Mouse (Mus musculus): ENCODE measurements at regions not wholly inside any gene's neighbourhood (a gene's known extent, or its start where the extent isn't known, plus 50 kb on each side); places are given as distances from the start of the nearest gene placed in this dataset.

DNA sequence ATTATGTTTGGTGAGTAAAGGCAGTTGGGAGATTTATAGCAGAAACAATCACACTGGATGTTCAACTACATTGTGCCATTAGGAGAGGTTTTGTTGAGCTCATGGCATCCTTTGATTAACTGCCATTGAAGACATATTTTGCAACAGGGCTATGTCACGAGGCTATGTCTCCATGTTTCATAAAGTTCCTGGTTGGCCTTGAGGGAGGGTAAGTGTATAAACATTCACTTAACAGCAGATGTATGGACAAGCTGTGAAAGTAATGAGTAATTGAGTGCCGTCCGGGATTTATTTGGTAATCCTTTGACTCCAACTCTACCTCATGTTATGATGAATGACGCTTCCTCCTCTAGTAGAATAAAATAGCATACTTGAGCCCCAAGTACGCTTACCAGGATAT is 225.0 kb downstream of the Pcdh10 start:
- Histone ChIP-seq H3K27me3 (replicated peaks; ENCODE audit: control insufficient read depth, insufficient read depth, low read length) (no peaks in the 10 kb centered on the region), H3K9me3 (ENCODE audit: control insufficient read depth) (no peaks in the 10 kb centered on the region), H3K36me3 (ENCODE audit: control insufficient read depth, insufficient read depth) (no peaks in the 10 kb centered on the region), H3K27ac (ENCODE audit: low read depth, low read length) (no peak overlapping the region), H3K4me1 (replicated peaks; ENCODE audit: control insufficient read depth, insufficient read depth, low read length) (no peaks in the 10 kb centered on the region), H3K4me3 (ENCODE audit: low read depth, low read length) (no peak overlapping the region), H3K4me2 (replicated peaks; ENCODE audit: low read depth) (no peak overlapping the region), H3K9ac (ENCODE audit: low read depth, low read length) (no peak overlapping the region)
- no peak for TF ChIP-seq CTCF (IDR thresholded peaks at IDR 0.05; ENCODE audit: low read depth)
- WGBS, result 75% methylated on average over 5 of the region's 5 CpGs
- ATAC-seq, result no peak

DNA sequence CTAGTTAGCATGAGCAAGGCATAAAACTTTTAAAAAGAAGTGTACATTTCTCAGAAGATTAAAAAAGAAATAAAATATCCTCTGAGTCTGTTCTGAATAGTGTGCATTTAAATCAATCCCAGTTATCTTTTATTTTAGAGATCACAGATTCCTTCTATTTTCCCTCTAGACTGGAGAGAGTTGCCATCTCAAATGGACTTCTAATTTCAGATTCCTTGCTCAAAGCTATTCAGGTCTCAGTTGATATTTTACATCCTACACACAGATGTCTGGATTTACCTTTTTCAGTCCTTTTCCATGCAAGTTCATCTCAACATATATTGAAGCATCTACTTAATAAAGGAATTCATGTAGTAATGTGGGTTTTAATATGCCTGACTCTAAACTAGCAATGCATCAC is 242.5 kb downstream of the Pcdh10 start:
- Histone ChIP-seq H3K9me3 (ENCODE audit: control insufficient read depth) (no peaks in the 10 kb centered on the region), H3K27ac (ENCODE audit: low read depth, low read length) (no peak overlapping the region), H3K4me3 (ENCODE audit: low read depth, low read length) (no peak overlapping the region), H3K4me1 (replicated peaks; ENCODE audit: control insufficient read depth, insufficient read depth, low read length) (no peaks in the 10 kb centered on the region), H3K27me3 (replicated peaks; ENCODE audit: control insufficient read depth, insufficient read depth, low read length) (no peaks in the 10 kb centered on the region), H3K4me2 (replicated peaks; ENCODE audit: low read depth) (no peak overlapping the region), H3K9ac (ENCODE audit: low read depth, low read length) (no peak overlapping the region), H3K36me3 (ENCODE audit: control insufficient read depth, insufficient read depth) (no peaks in the 10 kb centered on the region)
- no peak for ATAC-seq
- TF ChIP-seq CTCF (IDR thresholded peaks at IDR 0.05; ENCODE audit: low read depth), result no peak

DNA sequence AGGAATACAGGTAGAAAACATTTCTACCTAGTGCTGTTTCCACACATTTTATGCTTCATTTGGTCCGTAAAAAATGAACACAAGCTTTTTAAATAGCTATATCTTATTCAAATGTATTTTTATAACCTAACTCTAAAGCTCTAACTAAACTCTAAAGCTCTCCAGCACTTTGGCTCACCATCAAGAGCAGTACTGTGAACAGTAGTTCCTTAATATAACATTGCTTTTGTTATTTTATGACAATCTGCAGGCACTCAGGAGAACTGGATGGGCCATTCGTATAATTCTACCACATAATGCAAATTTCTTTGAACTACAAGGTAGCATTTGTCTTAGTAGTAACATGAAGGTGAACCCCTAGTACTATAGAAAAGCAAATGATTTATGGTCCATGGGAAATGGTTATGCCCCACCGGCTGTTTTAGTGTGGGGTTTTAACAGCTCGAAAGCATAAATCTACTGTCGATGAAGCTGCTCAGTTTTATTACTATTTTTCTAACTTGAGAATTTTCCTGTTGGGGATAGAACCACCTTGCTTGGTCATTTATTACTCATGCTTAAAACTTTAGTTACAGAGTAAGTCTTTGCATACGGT is 267.8 kb downstream of the Pcdh10 start:
- Histone ChIP-seq H3K4me3 (ENCODE audit: low read depth, low read length) (no peak overlapping the region), H3K9ac (ENCODE audit: low read depth, low read length) (no peak overlapping the region), H3K4me2 (replicated peaks; ENCODE audit: low read depth) (no peak overlapping the region), H3K27ac (ENCODE audit: low read depth, low read length) (no peak overlapping the region), H3K9me3 (ENCODE audit: control insufficient read depth) (no peaks in the 10 kb centered on the region), H3K27me3 (replicated peaks; ENCODE audit: control insufficient read depth, insufficient read depth, low read length) (no peaks in the 10 kb centered on the region), H3K4me1 (replicated peaks; ENCODE audit: control insufficient read depth, insufficient read depth, low read length) (no peaks in the 10 kb centered on the region), H3K36me3 (ENCODE audit: control insufficient read depth, insufficient read depth) (no peaks in the 10 kb centered on the region)
- TF ChIP-seq CTCF (IDR thresholded peaks at IDR 0.05; ENCODE audit: low read depth), result no peak
- ATAC-seq, result no peak
- WGBS, result 79% methylated on average over 6 of the region's 6 CpGs

DNA sequence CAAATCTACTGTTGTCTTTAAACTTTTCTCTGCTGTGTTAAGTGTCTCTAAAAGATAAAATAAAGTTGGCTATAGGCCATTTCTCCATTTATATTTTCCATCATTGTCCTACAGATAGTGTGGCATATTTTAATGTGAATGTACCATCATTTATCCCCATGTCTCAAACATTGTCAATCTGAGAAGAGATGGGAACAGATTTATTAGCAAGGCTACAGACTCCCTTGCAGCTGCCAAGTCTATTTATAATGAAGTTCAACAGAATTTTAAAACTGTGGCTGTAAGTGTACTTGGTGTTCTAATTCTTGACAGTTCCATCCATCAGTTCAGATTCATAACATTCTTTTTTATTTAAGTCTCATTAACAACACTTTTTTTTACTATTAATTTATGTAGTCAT is 271.2 kb downstream of the Pcdh10 start:
- H3K4me1 ChIP-seq (replicated peaks; ENCODE audit: control insufficient read depth, insufficient read depth, low read length), result no peaks in the 10 kb centered on the region
- no peaks in the 10 kb centered on the region for H3K27me3 ChIP-seq (replicated peaks; ENCODE audit: control insufficient read depth, insufficient read depth, low read length)
- H3K27ac ChIP-seq (ENCODE audit: low read depth, low read length), result no peak overlapping the region
- no peak for ATAC-seq
- no peak for TF ChIP-seq CTCF (IDR thresholded peaks at IDR 0.05; ENCODE audit: low read depth)
- H3K4me2 ChIP-seq (replicated peaks; ENCODE audit: low read depth), result no peak overlapping the region
- H3K4me3 ChIP-seq (ENCODE audit: low read depth, low read length), result no peak overlapping the region
- no peak overlapping the region for H3K9ac ChIP-seq (ENCODE audit: low read depth, low read length)
- no peaks in the 10 kb centered on the region for H3K36me3 ChIP-seq (ENCODE audit: control insufficient read depth, insufficient read depth)
- no peaks in the 10 kb centered on the region for H3K9me3 ChIP-seq (ENCODE audit: control insufficient read depth)

DNA sequence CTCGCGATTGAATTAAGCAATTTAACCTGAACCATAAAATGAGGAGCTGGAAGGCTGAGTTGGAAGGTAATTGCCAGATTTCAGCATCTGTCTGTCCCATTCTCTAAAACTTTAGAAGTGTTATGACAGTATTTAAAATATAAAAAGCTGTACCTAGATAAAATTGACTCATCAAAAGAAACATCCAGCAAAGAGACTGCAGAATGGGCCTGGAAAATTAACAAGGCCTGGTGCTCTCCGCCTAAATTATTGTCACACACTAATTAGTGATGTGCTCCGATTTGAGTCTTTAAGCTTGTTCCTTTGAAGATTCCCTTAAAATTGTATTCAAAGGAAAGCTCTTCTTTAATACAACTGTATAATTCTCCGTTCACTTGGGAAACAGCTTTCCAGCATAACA is 278.8 kb downstream of the Pcdh10 start:
- no peaks in the 10 kb centered on the region for H3K4me1 ChIP-seq (replicated peaks; ENCODE audit: control insufficient read depth, insufficient read depth, low read length)

DNA sequence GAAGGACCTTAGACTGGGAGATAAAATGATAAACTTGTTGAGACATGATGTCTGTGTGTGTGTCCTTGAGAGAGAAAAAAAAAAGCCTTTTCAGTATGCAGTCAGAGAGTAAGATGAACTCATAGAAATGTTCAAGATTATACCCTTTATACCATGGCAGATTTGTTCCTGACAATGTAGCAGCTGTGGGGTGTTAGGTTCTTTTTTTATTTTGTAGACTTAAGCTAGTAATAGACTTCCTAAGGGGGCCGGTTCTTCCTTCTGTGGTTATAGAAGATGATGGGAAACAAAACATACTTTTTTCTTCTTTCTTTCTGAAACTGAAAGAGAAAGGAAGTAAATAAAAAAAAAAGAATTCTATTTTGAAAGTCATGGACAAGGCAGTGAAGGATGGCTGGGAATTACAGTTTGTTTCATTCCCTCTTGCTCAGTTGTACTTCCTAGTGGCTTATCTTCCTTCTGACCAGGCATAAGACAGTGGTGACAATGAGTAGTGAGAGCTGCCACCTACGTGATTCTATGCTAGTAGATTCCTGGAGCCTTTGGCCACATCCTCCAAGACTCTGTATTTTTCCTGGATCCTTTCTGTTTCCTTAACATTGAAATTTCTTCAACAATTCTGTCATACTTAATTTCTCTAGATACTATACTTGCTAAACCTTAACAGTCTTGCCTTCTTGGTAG is 280.0 kb downstream of the Pcdh10 start:
- 76% methylated on average over 2 of the region's 2 CpGs for WGBS
- Histone ChIP-seq H3K4me1 (replicated peaks; ENCODE audit: control insufficient read depth, insufficient read depth, low read length) (no peaks in the 10 kb centered on the region), H3K36me3 (ENCODE audit: control insufficient read depth, insufficient read depth) (no peaks in the 10 kb centered on the region), H3K4me3 (ENCODE audit: low read depth, low read length) (no peak overlapping the region), H3K9me3 (ENCODE audit: control insufficient read depth) (no peaks in the 10 kb centered on the region), H3K4me2 (replicated peaks; ENCODE audit: low read depth) (no peak overlapping the region), H3K9ac (ENCODE audit: low read depth, low read length) (no peak overlapping the region), H3K27me3 (replicated peaks; ENCODE audit: control insufficient read depth, insufficient read depth, low read length) (no peaks in the 10 kb centered on the region), H3K27ac (ENCODE audit: low read depth, low read length) (no peak overlapping the region)
- TF ChIP-seq CTCF (IDR thresholded peaks at IDR 0.05; ENCODE audit: low read depth), result no peak
- ATAC-seq, result no peak

More for the DNA sequence above, 278.8 kb downstream of the Pcdh10 start:
- WGBS, result 91% methylated on average over 5 of the region's 5 CpGs
- no peaks in the 10 kb centered on the region for H3K27me3 ChIP-seq (replicated peaks; ENCODE audit: control insufficient read depth, insufficient read depth, low read length)
- no peak overlapping the region for H3K9ac ChIP-seq (ENCODE audit: low read depth, low read length)
- H3K4me3 ChIP-seq (ENCODE audit: low read depth, low read length), result no peak overlapping the region
- TF ChIP-seq CTCF (IDR thresholded peaks at IDR 0.05; ENCODE audit: low read depth), result no peak
- H3K4me2 ChIP-seq (replicated peaks; ENCODE audit: low read depth), result no peak overlapping the region
- H3K27ac ChIP-seq (ENCODE audit: low read depth, low read length), result no peak overlapping the region
- ATAC-seq, result no peak
- H3K9me3 ChIP-seq (ENCODE audit: control insufficient read depth), result no peaks in the 10 kb centered on the region
- H3K36me3 ChIP-seq (ENCODE audit: control insufficient read depth, insufficient read depth), result no peaks in the 10 kb centered on the region

Measured in intestine, postnatal 0 days (tissue).